Mouse (Mus musculus): ENCODE measurements around the gene Ndufv3. TPM values are rescaled to one million over a fixed set of nuclear protein-coding genes. Genes with fewer than 3 reads are reported as not detected.

The Ndufv3 gene
- polyA plus RNA-seq, 1 experiment from 2014 or later = 332 TPM

DNA sequence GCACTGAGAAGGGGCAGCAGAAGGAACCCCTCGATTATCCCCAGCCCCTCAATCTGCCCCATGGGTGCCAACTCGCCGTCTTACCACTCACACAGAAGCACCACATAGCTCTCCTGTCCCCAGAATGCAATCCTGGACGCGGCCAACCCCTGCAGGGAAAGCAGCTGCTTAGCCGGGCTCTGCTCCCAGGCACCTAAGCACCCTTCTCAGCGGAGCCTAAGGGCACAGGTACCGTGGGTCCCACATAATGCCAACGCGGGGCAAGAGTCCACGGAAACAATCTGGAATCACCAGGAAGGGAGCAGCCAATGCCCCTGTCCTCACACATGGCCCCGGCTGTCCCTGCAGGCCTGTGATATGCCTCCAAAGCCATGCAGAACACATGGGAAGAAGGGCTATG, 20.2 kb upstream of the Ndufv3 start:
- Histone ChIP-seq H3K36me3 (peaks cover 94% of the 10 kb centered on the region), H3K9me3 (no peaks in the 10 kb centered on the region), H3K27me3 (replicated peaks) (no peaks in the 10 kb centered on the region), H3K9ac (no peak overlapping the region), H3K4me3 (no peak overlapping the region), H3K4me2 (replicated peaks) (no peak overlapping the region), H3K27ac (no peak overlapping the region), H3K4me1 (peaks cover 1% of the 10 kb centered on the region; the same call in 1 of the 2 replicates)
- WGBS = 97% methylated on average over 12 of the region's 12 CpGs
- no peak for ATAC-seq (ENCODE audit: low FRiP score, low read depth)

GRCm38 (mm10) chr17:31500416-31500815, 19.5 kb upstream of the Ndufv3 start:
- Histone ChIP-seq H3K27me3 (replicated peaks) (no peaks in the 10 kb centered on the region), H3K4me2 (replicated peaks) (no peak overlapping the region), H3K36me3 (peaks cover 92% of the 10 kb centered on the region), H3K4me1 (peaks cover 8% of the 10 kb centered on the region; the same call in 1 of the 2 replicates), H3K9ac (no peak overlapping the region), H3K27ac (no peak overlapping the region), H3K4me3 (no peak overlapping the region), H3K9me3 (no peaks in the 10 kb centered on the region)
- ATAC-seq (ENCODE audit: low FRiP score, low read depth) = no peak
- WGBS = 94% methylated on average over 8 of the region's 8 CpGs

DNA sequence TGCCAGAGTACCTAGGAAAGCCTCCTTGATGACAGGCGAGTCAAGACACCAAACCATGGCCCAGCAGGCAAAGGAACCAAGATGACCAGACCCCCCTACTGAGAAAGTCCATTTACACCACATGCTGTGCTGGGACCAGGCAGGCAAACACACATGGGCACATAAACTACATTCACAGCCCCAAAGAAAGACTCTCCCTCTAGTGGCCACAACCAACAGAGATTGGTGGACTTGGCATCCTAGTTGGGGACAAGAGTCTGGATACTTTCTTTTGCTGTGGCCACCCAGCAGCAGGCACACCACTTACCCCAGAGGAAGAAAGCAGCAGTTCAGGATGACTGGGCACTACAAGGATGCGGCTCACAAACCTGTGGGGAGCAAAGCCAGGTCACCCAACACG, 19.0 kb upstream of the Ndufv3 start:
- no peak overlapping the region for H3K27ac ChIP-seq
- no peaks in the 10 kb centered on the region for H3K9me3 ChIP-seq
- H3K9ac ChIP-seq = no peak overlapping the region
- H3K4me1 ChIP-seq = peaks cover 10% of the 10 kb centered on the region; the same call in 1 of the 2 replicates
- WGBS = 87% methylated on average over 3 of the region's 3 CpGs
- ATAC-seq (ENCODE audit: low FRiP score, low read depth) = no peak
- H3K36me3 ChIP-seq = peaks cover 92% of the 10 kb centered on the region
- no peak overlapping the region for H3K4me3 ChIP-seq
- no peaks in the 10 kb centered on the region for H3K27me3 ChIP-seq (replicated peaks)
- no peak overlapping the region for H3K4me2 ChIP-seq (replicated peaks)

- ATAC-seq (ENCODE audit: low FRiP score, low read depth) = no peak
- Histone ChIP-seq H3K27me3 (replicated peaks) (no peaks in the 10 kb centered on the region), H3K9ac (no peak overlapping the region), H3K9me3 (no peaks in the 10 kb centered on the region), H3K4me3 (no peak overlapping the region), H3K27ac (no peak overlapping the region), H3K4me1 (peaks cover 10% of the 10 kb centered on the region; the same call in 1 of the 2 replicates), H3K36me3 (peaks cover 93% of the 10 kb centered on the region), H3K4me2 (replicated peaks) (no peak overlapping the region)
- 94% methylated on average over 12 of the region's 12 CpGs for WGBS
Measured at GRCm38 (mm10) chr17:31502261-31502927, 17.5 kb upstream of the Ndufv3 start.

GRCm38 (mm10) chr17:31503337-31503736, 16.6 kb upstream of the Ndufv3 start:
- no peak for ATAC-seq (ENCODE audit: low FRiP score, low read depth)
- Histone ChIP-seq H3K27me3 (replicated peaks) (no peaks in the 10 kb centered on the region), H3K27ac (no peak overlapping the region), H3K4me1 (peaks cover 10% of the 10 kb centered on the region; the same call in 1 of the 2 replicates), H3K36me3 (peaks cover 93% of the 10 kb centered on the region), H3K9me3 (no peaks in the 10 kb centered on the region), H3K4me2 (replicated peaks) (no peak overlapping the region), H3K9ac (no peak overlapping the region), H3K4me3 (no peak overlapping the region)
- WGBS = 94% methylated on average over 12 of the region's 12 CpGs

GRCm38 (mm10) chr17:31503936-31504335, 16.0 kb upstream of the Ndufv3 start:
- 90% methylated on average over 2 of the region's 2 CpGs for WGBS
- no peak overlapping the region for H3K4me2 ChIP-seq (replicated peaks)
- no peak overlapping the region for H3K27ac ChIP-seq
- no peaks in the 10 kb centered on the region for H3K9me3 ChIP-seq
- ATAC-seq (ENCODE audit: low FRiP score, low read depth) = no peak
- H3K4me1 ChIP-seq = peaks cover 10% of the 10 kb centered on the region; the same call in 1 of the 2 replicates
- H3K36me3 ChIP-seq = peaks cover 93% of the 10 kb centered on the region
- H3K4me3 ChIP-seq = no peak overlapping the region
- no peak overlapping the region for H3K9ac ChIP-seq
- H3K27me3 ChIP-seq (replicated peaks) = no peaks in the 10 kb centered on the region

GRCm38 (mm10) chr17:31505013-31505412, 14.9 kb upstream of the Ndufv3 start:
- no peak overlapping the region for H3K9ac ChIP-seq
- H3K4me3 ChIP-seq = no peak overlapping the region
- no peak overlapping the region for H3K4me2 ChIP-seq (replicated peaks)
- H3K27me3 ChIP-seq (replicated peaks) = no peaks in the 10 kb centered on the region
- H3K27ac ChIP-seq = no peak overlapping the region
- H3K9me3 ChIP-seq = no peaks in the 10 kb centered on the region
- peaks cover 93% of the 10 kb centered on the region for H3K36me3 ChIP-seq
- peaks cover 10% of the 10 kb centered on the region; the same call in 1 of the 2 replicates for H3K4me1 ChIP-seq
- WGBS = 32% methylated on average over 5 of the region's 5 CpGs
- ATAC-seq (ENCODE audit: low FRiP score, low read depth) = no peak

GRCm38 (mm10) chr17:31506282-31506681, 13.6 kb upstream of the Ndufv3 start:
- Histone ChIP-seq H3K27ac (no peak overlapping the region), H3K4me3 (no peak overlapping the region), H3K4me2 (replicated peaks) (no peak overlapping the region), H3K4me1 (peaks cover 10% of the 10 kb centered on the region; the same call in 1 of the 2 replicates), H3K9me3 (no peaks in the 10 kb centered on the region), H3K9ac (no peak overlapping the region), H3K36me3 (peaks cover 83% of the 10 kb centered on the region), H3K27me3 (replicated peaks) (no peaks in the 10 kb centered on the region)
- no peak for ATAC-seq (ENCODE audit: low FRiP score, low read depth)
- WGBS = 93% methylated on average over 7 of the region's 7 CpGs

DNA sequence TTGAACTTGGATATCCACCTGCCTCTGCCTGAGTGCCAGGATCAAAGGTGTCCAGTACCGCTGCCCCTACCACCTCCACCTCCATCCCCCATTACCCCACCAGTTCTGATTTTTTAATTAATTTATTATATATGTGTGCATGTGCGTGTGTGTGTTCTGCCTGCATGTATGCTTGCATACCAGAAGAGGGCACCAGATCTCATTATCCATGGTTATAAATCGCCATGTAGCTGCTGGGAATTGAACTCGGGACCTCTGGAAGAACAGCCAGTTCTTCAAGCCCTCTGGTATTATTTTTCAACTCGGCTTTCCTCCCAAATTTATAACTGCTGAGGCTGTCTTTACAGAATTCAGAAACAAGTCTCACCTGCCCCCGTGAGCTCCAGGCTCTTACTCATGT, 9.0 kb upstream of the Ndufv3 start:
- H3K9me3 ChIP-seq = no peaks in the 10 kb centered on the region
- H3K36me3 ChIP-seq = peaks cover 40% of the 10 kb centered on the region
- ATAC-seq (ENCODE audit: low FRiP score, low read depth) = no peak
- H3K9ac ChIP-seq = no peak overlapping the region
- H3K4me1 ChIP-seq = no peaks in the 10 kb centered on the region
- H3K27me3 ChIP-seq (replicated peaks) = no peaks in the 10 kb centered on the region
- H3K4me2 ChIP-seq (replicated peaks) = peak overlapping the region; percentile 84
- peak overlapping the region; percentile 77; the same call in 1 of the 2 replicates for H3K4me3 ChIP-seq
- WGBS = 94% methylated on average over 6 of the region's 6 CpGs
- no peak overlapping the region for H3K27ac ChIP-seq

GRCm38 (mm10) chr17:31511792-31512495, 8.0 kb upstream of the Ndufv3 start:
- Histone ChIP-seq H3K9me3 (no peaks in the 10 kb centered on the region), H3K4me1 (no peaks in the 10 kb centered on the region), H3K36me3 (peaks cover 32% of the 10 kb centered on the region), H3K4me3 (peak overlapping the region; percentile 77), H3K27me3 (replicated peaks) (no peaks in the 10 kb centered on the region), H3K27ac (no peak overlapping the region; the same call in 1 of the 2 replicates), H3K9ac (peak overlapping the region; percentile 61), H3K4me2 (replicated peaks) (peak overlapping the region; percentile 84)
- under 1% methylated on average over 55 of the region's 56 CpGs for WGBS
- ATAC-seq (ENCODE audit: low FRiP score, low read depth) = peak; percentile 96

GRCm38 (mm10) chr17:31512593-31512992, 7.3 kb upstream of the Ndufv3 start:
- H3K4me2 ChIP-seq (replicated peaks) = peak overlapping the region; percentile 84
- H3K27ac ChIP-seq = no peak overlapping the region; the same call in 1 of the 2 replicates

DNA sequence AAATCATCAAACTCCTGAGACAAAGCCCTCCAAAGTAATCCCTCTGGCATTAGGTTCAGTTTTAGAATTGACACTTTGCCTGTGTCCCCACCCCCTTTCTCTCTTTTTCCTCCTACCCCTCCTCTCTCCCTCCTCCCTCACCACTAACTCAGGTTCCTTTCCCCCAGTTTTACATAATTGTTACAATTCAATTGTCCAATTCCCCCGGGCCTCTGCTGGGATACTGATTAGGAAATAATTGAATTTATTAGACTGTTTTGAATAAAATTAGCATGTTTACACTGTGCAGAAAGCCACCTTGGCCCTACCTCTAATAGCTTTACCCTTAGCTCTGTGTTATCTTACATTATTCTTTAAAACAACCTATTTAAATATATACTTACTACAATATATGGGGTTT, 5.2 kb upstream of the Ndufv3 start:
- H3K4me3 ChIP-seq = no peak overlapping the region
- H3K27me3 ChIP-seq (replicated peaks) = no peaks in the 10 kb centered on the region
- H3K4me1 ChIP-seq = no peaks in the 10 kb centered on the region
- H3K36me3 ChIP-seq = peaks cover 5% of the 10 kb centered on the region
- H3K4me2 ChIP-seq (replicated peaks) = no peak overlapping the region
- no peaks in the 10 kb centered on the region for H3K9me3 ChIP-seq
- H3K27ac ChIP-seq = no peak overlapping the region
- H3K9ac ChIP-seq = no peak overlapping the region
- 63% methylated on average over 1 of the region's 1 CpGs for WGBS
- no peak for ATAC-seq (ENCODE audit: low FRiP score, low read depth)

More at GRCm38 (mm10) chr17:31512593-31512992, 7.3 kb upstream of the Ndufv3 start:
- 20% methylated on average over 6 of the region's 6 CpGs for WGBS
- ATAC-seq (ENCODE audit: low FRiP score, low read depth) = peak; percentile 31; the same call in 1 of the 2 replicates
- Histone ChIP-seq H3K9ac (peak overlapping the region; percentile 61), H3K4me3 (peak overlapping the region; percentile 77), H3K27me3 (replicated peaks) (no peaks in the 10 kb centered on the region), H3K9me3 (no peaks in the 10 kb centered on the region), H3K36me3 (peaks cover 26% of the 10 kb centered on the region), H3K4me1 (no peaks in the 10 kb centered on the region)

Measured in neural tube, embryonic 12.5 days (tissue).